Mouse (Mus musculus): ENCODE results near the gene Dnajc30.
A peak's percentile ranks its signal among the peaks of the same experiment; 100 is the strongest.
"Not testable (repeated sequence)": the region's sequence is repeated elsewhere in the genome, so short reads cannot be mapped to it uniquely, and the experiment has no call there.

Dnajc30 gene

DNA sequence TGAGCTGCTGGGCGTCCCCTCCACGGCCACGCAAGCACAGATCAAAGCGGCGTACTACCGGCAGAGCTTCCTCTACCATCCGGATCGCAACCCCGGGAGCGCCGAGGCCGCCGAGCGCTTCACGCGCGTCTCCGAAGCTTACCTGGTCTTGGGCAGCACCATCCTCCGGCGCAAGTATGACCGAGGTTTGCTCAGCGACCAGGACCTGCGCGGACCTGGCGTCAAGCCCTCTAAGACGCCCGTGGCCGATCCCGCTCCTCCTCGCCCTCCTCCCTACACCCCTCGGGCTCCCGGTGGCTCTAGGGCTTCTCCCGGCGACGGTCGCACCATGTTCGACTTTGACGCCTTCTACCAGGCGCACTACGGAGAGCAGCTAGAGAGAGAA lies 372 bp downstream of the Dnajc30 start:
- DNase-seq (ENCODE audit: low read depth) = no peak

DNA sequence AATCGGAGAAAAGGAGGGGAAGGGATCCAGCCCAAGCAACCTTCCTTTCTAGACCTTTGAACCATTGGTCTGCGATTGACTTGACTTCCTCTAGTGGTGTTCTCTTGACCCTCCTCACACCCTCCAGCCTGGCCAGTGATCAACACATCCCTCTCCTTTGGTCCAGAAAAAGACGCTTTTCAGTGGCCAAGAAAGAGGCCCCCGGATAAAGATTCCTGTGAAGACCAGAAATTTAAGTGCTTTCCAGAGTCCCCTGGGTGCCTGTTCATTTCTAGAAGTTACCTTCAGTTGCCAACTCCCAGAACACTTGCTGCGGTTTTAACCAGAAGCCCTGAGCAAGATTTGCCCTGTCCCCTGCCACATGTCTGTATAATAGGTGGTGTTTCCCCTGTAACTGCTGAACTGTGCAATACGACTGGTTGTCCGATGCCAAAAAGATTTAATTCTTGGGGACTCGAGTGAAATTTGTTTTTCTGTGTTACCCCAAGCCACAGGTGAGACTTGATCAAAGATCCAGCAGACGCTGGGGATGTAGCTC lies 976 bp downstream of the Dnajc30 start, which contains the start of gene Bud23:
Gene Bud23 (minus strand): TSS at position 51 of the 538 bp plus-strand sequence.
- DNase-seq (ENCODE audit: low read depth) = not testable (repeated sequence)

DNA sequence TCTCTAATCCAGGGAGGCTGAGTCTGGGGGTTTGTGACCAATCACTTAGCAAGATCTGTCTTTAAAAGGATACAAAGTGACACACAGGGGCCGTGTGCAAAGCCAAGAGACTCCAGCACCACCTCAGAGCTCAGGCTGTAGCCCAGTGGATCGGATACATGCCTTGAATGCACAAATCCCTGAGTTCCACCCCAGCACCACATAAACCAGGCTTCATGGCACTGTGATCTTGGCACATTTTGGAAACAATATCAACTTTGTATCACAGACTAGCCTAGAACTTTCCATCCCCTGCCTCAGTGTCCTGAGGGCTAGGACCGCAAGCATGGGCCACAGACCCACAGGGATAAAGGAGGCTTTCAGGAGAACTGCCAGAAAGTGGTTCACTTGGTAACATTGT lies 2.0 kb downstream of the Dnajc30 start:
- no peak for DNase-seq (ENCODE audit: low read depth)

DNA sequence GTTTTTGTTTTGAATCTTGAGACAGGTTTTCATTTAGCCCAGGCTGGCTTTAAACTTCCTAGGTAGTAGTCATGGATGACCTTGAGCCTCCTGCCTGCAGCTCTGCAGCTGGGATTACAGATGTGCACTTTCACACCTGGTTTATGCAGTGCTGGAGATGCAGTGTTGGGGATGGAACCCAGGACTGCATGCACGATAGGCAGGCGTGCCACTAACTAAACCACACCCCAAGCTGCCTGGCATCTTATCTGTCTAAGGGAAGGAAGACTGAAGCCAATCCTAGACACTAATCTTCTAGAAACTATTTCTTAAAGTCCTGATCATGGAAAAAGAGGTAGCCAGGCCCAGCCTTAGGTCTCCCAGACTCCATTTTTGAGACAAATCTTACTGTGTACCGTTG lies 6.4 kb downstream of the Dnajc30 start:
- DNase-seq (ENCODE audit: low read depth) = no peak

DNA sequence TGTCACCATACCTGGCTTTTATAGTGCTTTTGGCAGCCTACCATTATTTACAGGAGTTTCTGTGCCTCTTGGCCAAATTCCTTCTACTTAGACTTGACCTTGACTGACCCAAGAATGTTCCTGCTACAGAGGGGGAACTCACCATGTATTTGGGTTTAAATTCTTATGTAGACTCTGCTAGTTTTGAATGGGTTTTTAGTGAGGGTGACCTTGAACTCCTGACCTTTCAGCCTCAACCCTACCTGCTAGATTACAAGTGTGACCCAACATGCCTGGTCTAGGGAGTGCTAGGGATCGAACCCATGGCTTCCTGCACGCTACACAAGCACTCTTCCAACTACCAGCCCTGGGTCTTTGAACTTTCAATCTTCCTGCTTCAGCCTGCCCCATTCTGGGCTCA lies 8.1 kb downstream of the Dnajc30 start:
- no peak for DNase-seq (ENCODE audit: low read depth)

DNA sequence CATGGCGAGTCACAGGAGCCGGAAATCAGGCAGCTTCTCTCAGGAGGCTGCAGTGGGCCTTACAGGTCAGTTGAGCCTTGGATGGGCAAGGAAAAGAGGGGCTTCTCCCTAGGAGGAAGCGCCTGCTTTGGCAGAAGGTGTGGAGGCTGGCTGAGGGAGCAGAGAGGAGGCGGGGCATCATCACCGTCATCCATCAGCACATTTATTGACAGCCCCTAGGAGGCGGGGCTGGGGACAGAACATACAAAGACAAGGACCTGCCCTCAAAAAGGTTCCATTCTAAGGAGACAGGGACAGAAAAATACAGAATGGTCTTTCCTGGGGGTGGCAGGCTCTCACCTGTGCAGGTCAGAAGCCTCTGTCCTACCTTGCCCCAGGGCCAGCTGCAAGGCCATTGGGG lies 8.7 kb downstream of the Dnajc30 start:
- DNase-seq (ENCODE audit: low read depth) = no peak

DNA sequence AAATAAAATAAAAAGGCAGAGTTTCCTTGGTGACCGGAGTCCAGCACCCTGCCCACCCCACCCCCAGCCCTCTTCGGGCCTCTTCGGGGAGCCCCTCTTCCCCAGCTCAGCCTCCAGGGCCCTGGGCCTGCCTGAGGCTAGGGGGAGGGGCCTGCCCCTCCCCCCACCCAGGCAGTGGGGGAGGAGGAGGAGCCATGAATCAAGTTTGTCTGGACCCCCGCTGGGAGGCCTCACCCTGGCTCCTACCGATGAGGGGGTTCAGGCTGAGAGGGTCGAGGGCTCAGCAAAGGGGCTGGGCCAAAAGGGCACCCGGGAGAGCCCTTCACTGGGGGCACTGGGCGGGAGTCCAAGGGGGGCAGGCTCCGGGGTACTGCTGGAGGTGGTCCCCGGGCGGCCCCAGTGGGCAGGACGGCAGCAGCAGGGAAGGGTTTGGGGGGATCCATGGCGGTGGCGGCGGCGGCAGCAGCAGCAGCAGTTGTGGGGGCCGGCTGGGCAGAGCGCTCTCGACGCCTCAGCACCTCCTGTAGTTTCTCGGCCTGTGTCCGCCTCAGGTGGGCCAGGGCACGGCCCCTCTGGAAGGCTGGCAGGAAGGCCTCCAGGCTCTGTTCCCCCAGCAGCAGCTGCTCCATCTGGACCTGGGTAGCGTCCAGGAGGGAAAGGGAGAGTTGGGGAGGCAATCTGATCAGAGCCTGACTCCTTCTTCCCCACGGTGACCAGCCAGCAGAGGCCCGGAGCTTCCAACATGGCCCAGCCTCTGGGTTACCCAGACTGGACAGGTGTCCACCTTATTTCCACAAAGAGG lies 9.5 kb downstream of the Dnajc30 start:
- DNase-seq (ENCODE audit: low read depth) = no peak

DNA sequence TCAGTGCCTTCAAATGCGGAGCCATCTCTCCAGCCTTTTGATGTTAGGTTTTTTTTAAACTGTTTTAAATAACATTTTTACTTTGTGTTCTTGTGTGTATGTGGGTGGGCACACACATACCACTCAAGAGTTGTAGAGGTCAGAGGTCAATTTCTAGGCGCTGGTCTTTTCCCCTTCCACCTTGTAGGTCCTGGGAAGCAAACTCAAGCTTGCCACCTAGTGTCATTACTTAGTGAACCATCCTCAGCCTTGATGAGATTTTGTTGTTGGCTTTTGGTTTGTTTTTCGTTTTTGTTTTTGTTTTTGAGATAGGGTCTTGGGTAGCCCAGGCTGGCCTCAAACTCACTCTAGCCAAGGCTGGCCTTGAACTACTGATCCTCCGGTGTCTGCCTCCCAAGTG lies 11.7 kb downstream of the Dnajc30 start:
- DNase-seq (ENCODE audit: low read depth) = no peak

DNA sequence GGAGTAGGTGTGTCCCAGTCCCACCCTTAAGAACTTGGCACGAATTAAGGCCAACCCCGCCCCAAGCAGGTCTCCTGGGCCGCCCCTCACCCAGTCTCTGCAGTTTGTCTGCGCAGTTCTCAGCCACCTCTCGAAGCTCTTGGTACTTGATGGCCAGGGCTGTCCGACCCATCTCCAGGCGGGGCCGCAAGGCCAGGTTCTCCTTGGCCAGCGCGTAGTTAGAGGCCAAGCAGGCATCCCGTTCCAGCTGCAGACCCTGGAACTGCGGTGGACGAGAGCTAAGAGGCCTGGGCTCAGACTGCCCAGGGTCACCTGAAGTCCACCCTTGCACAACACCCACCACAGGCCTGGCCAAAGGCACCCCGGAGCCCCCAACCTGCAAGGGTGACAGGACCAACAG lies 12.4 kb downstream of the Dnajc30 start:
- DNase-seq (ENCODE audit: low read depth) = no peak

DNA sequence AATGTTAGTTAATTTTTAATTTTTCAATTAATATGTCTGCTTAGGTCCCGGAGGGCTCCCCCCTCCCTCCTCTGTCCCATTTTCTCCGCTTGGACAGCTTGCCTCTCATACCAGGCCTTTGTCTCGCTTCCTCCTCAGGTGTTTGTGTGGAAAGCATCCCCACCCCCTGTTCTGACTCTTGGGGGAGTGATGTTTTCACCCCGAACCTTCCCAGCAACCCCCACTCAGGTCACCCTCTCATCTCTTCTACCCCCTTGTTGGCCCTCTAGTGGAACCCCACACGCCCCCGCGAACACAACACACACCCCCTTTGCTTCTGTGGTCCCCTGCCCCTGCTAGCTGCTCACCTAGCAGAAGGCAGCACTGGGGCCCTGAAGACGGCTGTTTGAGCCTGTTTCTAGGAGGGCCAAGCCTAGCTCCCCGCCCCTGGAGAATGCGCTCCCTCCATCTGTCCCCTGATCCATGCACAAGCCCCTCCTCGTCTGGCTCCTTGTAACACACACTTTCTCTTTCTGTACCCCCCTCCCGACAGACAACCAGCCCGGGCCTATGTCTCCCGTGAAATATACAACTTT lies 13.0 kb downstream of the Dnajc30 start:
- DNase-seq (ENCODE audit: low read depth) = no peak

DNA sequence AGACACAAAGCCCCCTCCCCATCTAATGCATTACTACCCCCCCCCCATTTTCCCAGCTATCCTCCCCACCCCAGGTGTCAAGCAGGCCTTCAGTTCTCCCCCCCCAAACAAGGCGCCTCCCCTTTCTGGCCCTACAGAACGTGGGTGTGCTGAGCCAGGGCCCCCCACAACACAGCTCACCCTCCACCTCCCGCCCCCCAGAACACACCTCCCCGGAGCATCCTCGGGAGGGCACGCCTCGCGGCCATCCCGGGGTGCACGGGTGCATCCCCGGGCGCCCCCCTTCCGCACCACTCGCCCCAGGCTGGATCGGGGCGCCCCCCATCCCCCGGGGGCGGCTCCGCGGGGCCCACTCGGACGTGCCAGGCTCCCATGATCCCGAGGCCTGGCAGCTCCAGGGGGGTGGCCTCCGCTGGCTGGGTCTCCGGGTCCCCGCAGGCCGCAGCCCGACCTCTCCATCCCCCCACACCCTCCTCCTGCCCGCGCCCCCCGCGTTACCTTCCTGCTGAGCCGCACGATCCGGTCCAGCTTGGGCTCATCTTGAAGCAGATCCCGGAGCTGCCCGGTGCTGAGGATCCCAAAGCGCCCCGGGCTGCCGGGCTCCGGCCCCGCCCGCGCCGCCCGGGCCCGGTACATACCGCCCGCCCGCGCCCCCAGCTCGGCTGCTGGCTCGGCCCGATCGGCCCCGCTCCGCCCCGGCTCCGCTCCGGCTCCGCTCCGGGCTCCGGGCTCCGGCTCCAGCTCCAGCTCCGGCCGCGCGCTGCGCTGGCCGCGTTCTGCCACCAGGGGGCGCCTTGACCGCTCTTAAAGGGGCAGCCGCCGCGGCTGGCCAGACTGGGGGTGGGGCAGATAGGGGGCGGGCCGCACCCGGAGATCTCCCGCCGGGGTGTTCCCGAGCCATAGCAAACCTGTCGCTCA lies 13.8 kb downstream of the Dnajc30 start, which contains the start of gene Vps37d:
Gene Vps37d (minus strand): TSS at position 703 of the 918 bp plus-strand sequence.
- DNase-seq (ENCODE audit: low read depth) = peak; percentile 87

DNA sequence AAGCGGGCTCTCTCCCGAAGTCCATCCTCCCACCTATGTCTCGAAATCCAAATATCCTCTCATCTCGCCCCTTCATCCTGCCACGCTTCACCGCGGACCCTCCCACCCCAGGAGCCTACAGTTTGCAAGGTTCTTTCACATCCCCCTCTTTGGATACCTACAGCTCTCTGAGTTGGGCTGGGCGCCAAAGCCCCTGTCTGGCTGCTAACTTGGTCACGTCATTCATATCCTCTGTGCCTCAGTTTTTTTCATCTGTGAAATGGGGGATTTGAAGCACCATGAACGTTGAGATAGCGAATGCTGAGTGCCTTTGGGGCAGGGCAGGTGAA lies 14.4 kb downstream of the Dnajc30 start:
- no peak for DNase-seq (ENCODE audit: low read depth)

DNA sequence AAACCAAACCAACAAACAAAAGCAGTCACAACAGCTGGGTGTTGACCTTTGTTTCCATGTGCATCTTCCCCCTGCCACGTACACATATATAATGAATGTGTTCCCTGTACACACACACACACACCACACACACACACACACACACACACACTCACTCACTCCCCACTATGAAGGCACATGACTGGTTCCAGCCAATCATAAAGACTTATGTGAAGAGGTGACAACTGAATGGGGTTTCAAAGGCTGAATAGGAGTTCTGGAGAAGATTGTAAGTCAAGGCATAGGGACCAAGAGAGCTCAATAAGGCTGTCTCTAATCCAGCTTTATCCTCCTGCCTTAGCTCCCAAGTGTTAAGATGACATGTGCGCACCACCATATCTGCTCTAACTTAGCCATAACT lies 15.6 kb downstream of the Dnajc30 start:
- DNase-seq (ENCODE audit: low read depth) = no peak

DNA sequence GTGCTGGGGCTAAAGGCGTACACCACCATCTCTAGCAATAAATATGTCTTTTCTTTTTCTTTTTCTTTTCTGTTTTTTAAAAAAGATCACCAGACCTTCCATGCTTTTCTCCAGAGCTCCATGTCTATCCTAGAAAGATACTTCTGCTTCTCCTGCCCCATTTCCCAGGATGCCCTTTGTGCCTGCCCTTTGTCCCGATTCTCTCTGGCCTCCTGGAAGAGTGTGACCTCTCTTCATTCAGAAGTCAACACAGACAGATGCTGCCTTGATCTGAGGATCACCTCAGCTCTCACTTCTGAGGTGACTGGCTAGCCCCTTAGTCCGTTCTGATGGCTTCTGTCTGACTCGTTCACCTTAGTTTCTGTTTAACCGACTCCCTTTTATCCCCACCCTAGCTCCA lies 16.5 kb downstream of the Dnajc30 start:
- DNase-seq (ENCODE audit: low read depth) = no peak

DNA sequence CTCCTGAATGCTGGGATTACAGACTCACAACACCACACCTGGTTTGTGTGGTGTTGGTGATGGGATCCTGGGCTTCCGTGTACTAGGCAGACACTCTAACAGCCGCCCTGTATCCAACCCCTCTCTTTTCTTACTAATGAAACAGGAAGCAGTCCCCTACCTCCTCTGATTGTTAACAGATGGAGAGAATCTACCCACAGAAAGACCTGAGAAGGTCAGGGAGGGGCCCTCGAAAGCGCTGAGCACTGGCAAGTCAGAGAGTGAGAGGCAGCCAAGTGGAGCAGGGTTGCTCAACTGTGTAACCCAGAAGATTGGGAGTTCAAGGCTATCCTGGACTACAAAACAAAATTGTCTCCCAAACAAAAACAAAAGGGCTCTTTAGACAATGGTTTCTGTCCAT lies 22.9 kb downstream of the Dnajc30 start:
- DNase-seq (ENCODE audit: low read depth) = no peak

DNA sequence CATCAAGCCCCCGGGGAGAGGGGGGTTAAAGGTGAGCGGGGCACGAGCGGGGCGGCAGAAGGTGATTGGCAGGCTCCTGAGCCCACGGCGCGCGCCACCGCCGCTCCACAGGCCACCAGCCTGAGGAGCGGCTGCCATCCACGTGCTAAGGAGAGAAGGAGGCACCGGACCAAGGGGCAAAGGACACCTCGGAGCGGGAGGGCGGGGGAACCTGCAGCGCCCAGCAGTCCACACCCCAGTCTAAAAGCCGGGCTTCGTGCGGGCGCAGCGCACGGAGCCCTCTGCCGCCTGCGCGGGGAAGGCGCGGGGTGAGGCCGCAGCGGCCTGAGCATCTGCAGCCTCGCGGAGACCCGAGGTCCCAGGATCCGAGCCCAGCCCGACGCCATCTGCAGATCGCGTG lies 25.7 kb downstream of the Dnajc30 start, which contains the start of gene Mlxipl:
Gene Mlxipl (plus strand): TSS at position 238 of the 400 bp plus-strand sequence.
- no peak for DNase-seq (ENCODE audit: low read depth)

DNA sequence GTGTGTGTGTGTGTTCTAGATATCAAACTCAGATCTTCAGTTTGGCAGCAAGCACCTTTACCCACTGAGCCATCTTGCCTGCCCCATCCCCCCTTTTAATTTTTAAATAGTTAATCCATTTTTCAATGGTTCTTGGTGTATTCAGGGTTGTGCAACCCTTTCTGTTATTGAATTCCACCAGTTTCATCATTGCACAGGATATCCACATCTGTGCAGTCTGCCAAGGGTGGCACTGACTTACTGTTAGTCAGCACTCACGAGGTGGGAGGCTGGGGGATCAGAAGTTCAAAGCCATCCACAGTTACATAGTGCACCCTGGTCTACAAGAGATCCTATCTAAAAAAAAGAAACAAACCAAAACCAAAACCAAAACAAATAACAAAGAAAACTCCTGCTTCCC lies 37.0 kb downstream of the Dnajc30 start:
- DNase-seq (ENCODE audit: low read depth) = no peak

DNA sequence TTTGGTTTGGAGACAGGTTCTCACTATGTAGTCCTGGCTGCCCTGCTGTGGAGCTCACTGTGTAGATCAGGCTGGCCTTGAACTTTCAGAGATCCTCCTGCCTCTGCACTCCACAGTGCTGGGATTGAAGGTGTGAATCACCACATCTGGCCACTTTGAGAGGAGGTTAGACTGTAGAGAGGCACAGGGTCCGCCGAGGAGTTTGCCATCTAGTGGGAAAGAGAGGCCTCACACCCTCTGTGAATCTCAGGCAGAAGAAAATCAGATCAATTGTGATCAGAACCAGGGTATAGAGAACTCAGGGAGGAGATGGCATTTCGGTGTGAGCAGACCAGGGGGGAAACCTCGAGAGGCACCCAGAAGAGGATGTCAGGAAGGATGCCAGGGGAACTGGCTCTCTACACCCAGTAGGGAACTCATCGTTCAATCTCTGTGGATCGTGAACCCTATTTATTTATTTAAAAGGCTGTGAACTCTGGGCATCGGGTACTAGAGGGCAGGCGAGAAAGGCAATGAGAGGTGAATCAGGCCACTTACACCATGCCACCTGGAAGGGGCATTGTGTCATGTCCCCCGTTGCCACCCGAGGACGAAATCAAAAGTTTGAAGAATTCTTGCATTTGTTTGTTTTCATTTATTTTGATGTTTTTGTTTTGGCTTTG lies 40.1 kb downstream of the Dnajc30 start:
- peak; percentile 57 for DNase-seq (ENCODE audit: low read depth)

DNA sequence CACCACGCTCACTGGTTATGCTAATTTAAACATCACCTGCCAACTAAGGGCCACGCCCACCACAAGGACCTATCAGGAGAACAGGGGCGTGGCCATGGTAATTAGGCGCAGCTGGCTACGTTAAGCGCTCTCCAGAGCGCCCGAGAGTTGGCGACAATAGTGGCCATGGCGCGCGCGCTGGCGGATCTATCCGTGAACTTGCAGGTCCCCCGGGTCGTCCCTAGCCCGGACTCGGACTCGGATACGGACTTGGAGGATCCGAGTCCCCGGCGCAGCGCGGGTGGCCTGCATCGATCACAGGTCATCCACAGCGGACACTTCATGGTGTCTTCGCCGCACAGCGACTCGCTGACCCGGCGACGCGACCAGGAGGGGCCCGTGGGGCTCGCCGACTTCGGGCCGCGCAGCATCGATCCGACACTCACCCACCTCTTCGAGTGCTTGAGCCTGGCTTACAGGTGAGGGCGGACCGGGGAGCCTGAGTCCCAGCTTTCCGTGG lies 42.8 kb downstream of the Dnajc30 start:
- peak; percentile 69 for DNase-seq (ENCODE audit: low read depth)

DNA sequence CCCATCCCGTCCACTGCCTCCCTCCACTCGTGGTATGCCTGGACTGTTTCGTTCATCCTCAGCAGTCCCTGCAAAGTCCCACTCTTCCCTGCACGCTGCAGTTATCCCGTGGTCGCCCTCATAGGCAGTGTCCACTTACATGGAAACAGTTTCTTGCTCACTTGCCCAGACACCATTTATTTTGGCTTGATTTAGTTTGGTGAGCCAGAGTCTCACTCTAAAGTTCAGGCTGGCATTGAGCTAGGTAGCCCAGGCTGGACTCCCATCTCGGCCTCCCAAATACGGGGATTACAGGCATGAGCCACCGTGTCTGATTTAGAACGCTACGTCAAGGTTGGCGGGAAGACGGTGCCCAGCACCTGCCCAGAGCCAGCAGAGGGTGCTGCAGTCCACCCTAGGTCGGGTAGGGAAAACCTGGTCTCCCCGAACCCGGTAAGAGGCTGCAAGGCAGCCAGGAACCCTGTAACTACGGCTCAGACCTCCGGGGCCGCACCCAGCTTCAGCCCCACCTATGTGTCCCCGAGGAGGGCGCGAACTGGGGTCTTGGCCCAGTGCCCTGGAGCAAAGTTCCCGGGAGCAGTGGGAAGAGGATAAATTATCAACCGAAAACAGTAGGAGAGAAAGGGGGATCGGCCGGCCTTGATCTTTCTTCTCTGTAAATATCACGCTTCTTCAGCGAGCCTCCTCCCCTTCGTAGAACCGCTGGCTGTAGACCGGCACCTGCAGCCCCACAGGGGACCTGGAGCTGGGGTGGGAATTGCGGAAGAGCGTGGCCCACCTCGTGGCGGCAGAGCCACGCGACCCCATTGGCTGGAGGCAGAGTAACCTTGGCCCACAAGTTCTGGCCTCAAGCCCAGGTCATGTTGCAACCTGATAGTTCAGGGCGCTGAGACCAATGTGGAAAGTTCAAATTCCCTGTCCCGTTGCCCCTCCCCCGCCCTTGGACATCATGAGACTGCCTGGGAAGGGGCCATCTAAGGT lies 43.8 kb downstream of the Dnajc30 start:
- peak; percentile 55 for DNase-seq (ENCODE audit: low read depth)
